Mouse (Mus musculus): ENCODE measurements at regions not wholly inside any gene's neighbourhood (a gene's known extent, or its start where the extent isn't known, plus 50 kb on each side); places are given as distances from the start of the nearest gene placed in this dataset.

DNA sequence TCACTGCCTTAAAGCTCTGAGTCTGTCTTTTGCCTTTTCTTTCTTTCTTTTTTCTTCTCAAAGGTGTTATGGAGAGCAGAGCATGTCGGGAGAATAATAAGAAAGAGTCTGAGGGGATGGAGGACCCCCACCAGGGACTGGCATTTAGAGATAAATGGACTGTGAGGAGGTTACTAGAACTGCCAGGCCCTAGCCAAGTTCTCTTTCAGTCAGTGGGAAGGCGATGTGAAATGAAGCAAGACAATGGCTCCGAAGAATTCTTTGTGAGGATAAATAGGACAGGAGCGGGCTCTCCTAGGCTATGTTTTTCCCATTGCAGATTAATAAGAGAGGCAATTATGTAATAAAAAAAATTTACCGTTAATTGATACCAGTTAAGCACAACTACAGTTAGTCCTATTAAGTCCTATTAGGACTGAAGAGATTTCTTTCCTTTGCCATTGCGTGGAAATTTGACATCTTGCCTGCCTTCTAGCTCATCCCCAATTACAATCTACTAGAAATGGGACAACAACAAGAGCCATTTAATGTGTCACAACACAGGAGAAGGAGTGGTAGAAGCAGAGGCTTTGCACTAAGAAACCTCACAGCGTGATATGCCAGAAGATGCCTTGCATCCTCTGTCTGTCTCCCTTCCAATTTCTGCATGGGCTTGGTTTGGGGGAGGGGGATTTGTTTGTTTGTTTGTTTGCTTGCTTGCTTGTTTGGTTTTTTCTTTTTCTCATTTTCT is 107.2 kb upstream of the Id4 start:
- TF ChIP-seq CTCF (IDR thresholded peaks at IDR 0.05; ENCODE audit: low read depth) = no peak
- TF ChIP-seq EP300 (IDR thresholded peaks at IDR 0.05; ENCODE audit: low read depth) = no peak

All from heart, postnatal 0 days (tissue).